Mouse (Mus musculus) thymus, adult 2 months (tissue): ENCODE data around the gene Smndc1.
A peak's percentile ranks its signal among the peaks of the same experiment; 100 is the strongest.

Source experiments
- CTCF ChIP-seq: fragments of 200-500 bp; IDR thresholded peaks from 2 replicates; pipeline ENCODE4 v1.5.1; 2012; ENCODE audit warnings: mild to moderate bottlenecking, control low read depth, low read length, moderate library complexity, borderline replicate concordance; ENCODE audit not compliant: control insufficient read depth, poor library complexity, insufficient read depth; ENCODE audit errors: extremely low read depth
- POLR2A ChIP-seq: fragments of 200-500 bp; IDR thresholded peaks from 2 replicates; pipeline ENCODE4 v1.6.1; 2012; ENCODE audit warnings: mild to moderate bottlenecking, low read length, control low read depth, moderate library complexity; ENCODE audit not compliant: control insufficient read depth, poor library complexity, insufficient read depth; ENCODE audit errors: extremely low read depth

DNA sequence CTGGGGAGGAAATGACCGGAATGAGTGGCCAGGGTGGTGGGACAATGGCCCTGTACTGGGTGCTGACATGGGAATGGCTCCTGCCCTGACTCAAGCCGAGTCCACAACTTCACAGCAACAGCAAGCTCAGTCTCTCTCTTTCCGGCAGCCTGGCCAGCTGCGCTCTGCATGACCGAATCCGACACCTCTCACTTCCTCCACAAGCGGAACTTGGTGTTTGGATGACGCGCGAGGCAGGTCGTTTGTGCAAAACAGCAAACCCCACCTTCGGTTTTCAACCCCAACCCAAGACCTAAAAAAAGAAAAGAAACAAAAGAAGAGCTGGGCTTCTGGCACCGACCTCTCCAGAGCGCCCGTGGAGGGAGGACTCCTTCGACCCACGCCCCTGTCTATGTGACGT, 34.3 kb upstream of the Smndc1 start:
- TF ChIP-seq CTCF (0 out of 2 replicates have a peak, but pooled peaks have one; percentile 25), POLR2A (peak; percentile 96)
